Comparison of ENCODE assay signal across 17 mouse cellular contexts in the genomic region with DNA sequence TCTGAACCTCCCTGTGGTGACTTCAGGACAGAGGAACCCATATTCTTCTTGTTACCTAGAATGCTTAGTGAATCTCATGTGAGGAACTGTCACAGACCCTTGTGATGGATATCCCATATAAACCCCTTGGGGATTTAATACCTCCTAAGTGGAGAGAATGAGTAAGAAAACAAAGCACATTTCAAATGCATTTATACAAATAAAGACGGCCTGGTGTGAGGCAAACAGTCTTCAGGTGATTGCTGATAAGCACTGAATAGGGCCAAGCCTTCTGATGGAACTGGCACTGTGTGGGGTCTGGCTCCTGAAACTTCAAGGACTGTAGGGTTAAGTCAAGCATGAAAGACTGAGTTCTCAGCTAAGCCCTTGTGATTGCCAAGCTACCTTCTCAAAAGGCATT. TPM values are rescaled to one million over a fixed set of nuclear protein-coding genes. Genes with fewer than 3 reads are reported as not detected.
"Had no signal": no experiment of that assay in that cellular context is flagged by ENCODE, and none has a peak within 500 bp of the region (broad histone marks: within the 10 kb centered on the region; RNA-seq: fewer than 3 reads in every experiment).

No protein-coding gene starts in this region.

- DNase-seq: cerebellum, adult 9-10 months; cerebellum, adult 9-11 months; cerebellum, postnatal 10 days; cerebellum, postnatal 14 days; cerebellum, postnatal 25 days; cerebellum, postnatal 36 days; embryo, embryonic 11 days; forebrain, postnatal 0 days; gastrocnemius, adult 2 months; gastrocnemius, postnatal 10 days; gastrocnemius, postnatal 14 days; gastrocnemius, postnatal 36 days; heart, adult 11 months; heart, adult 18-20 months; heart, adult 2 months had no signal

RNA-seq across cellular contexts. Expression of a gene that starts 59.6 kb away (rescaled TPM):
- total RNA-seq: common myeloid progenitor, adult 5-6 weeks; granulocyte monocyte progenitor cell, adult 5-6 weeks had no signal
